Mouse (Mus musculus) cortical plate, adult 2 months (tissue): ENCODE measurements around the gene Umad1. TPM values are rescaled to one million over a fixed set of nuclear protein-coding genes. Genes with fewer than 3 reads are reported as not detected.

ENCODE experiments used
- H3K27ac ChIP-seq: fragments of 200-500 bp; 2 replicates; pipeline ENCODE4 v1.5.1; 2012; ENCODE audit warnings: low read length, control low read depth, inconsistent platforms; ENCODE audit not compliant: insufficient read depth
- H3K4me1 ChIP-seq: fragments of 200-500 bp; 2 replicates; pipeline ENCODE4 v1.6.1; 2011; ENCODE audit warnings: low read length; ENCODE audit not compliant: control insufficient read depth, insufficient read depth
- H3K4me3 ChIP-seq: fragments of 200-500 bp; 2 replicates; pipeline ENCODE4 v1.5.1; 2011; ENCODE audit warnings: mild to moderate bottlenecking, low read length, control low read depth; ENCODE audit not compliant: insufficient read depth
- CTCF ChIP-seq: fragments of 200-500 bp; IDR thresholded peaks from 2 replicates; pipeline ENCODE4 v1.5.1; 2011; ENCODE audit warnings: mild to moderate bottlenecking, control low read depth, low read length; ENCODE audit not compliant: insufficient read depth; ENCODE audit errors: extremely low read depth
- POLR2A ChIP-seq: fragments of 200-500 bp; IDR thresholded peaks from 2 replicates; pipeline ENCODE4 v1.6.1; 2011; ENCODE audit warnings: mild to moderate bottlenecking, low read length, control low read depth; ENCODE audit not compliant: insufficient read depth; ENCODE audit errors: extremely low read depth
- polyA plus RNA-seq: library from polyadenylated mRNA; depleted of rRNA; stranded (reverse); fragments of >200 nt; gene quantifications from 2 replicates; pipeline ENCODE4 v1.2.3, GENCODE M21; 2012

The Umad1 gene
- polyA plus RNA-seq, 1 experiment: 40.2 TPM

- TF ChIP-seq CTCF (no peak), POLR2A (no peak)
- H3K4me1 ChIP-seq: peaks cover 6% of the 10 kb centered on the region; the same call in 1 of the 2 replicates
- H3K4me3 ChIP-seq: no peak overlapping the region
- no peak overlapping the region for H3K27ac ChIP-seq
Measured at GRCm38 (mm10) chr6:8405844-8406243, 146.8 kb downstream of the Umad1 start.

DNA sequence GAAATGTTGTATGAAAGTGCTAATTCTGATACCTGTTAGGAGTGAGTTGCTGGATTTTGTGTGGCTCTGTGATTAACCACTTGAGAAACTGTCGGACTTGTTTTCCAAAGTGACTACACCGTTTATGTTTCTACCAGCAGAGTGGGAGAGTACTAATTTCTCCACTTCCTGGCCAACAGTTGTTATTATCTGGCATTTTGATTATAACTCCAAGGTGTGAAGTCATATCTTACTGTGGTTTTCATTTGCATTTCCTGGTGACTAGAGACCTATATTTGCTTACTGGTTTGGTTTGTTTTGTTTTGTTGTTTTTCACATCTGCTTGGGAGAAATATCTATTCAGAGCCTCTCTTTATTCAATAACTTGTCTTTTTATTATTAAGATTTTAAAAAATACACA, 149.2 kb downstream of the Umad1 start:
- peaks cover 3% of the 10 kb centered on the region; the same call in 1 of the 2 replicates for H3K4me1 ChIP-seq
- H3K4me3 ChIP-seq: no peak overlapping the region
- no peak overlapping the region for H3K27ac ChIP-seq
- TF ChIP-seq CTCF (no peak), POLR2A (no peak)

GRCm38 (mm10) chr6:8409865-8410264, 150.8 kb downstream of the Umad1 start:
- no peak for TF ChIP-seq CTCF
- TF ChIP-seq POLR2A: no peak
- peaks cover 2% of the 10 kb centered on the region; the same call in 1 of the 2 replicates for H3K4me1 ChIP-seq
- no peak overlapping the region for H3K4me3 ChIP-seq
- no peak overlapping the region for H3K27ac ChIP-seq

DNA sequence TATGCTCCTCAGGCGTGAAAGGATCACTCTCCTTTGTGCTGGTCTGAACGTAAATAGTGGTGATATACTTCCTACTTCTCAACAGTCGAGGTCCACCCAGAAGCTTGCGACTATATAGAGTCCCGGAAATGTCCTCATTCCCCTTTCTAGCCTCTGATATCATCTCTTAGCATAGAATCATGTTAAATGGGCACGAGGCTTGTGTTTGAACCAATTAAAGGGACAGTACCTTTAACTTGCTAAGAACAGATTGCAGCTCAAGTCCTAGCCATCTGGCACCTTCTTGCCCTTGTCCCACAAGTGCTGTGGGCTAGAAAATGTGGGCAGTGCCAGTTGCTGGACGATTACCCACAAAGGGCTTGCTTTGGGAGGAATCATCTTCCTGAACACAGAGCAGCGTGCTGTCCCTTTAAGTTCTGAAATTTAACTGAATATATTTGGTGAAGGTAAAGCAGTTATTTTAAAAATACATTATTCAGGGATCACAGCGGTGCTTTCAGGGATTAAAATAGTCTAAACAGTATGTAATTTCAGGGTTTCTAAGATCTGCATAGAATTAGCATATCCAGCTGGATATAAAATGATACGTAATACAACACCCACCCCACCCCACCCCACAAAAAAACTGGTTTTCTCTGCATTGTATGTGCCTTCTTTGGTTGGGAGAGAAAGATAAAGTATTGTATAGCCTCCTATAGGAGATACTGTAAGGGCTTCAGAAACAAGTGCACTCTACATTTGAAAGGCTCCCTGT, 153.9 kb downstream of the Umad1 start:
- no peak for TF ChIP-seq CTCF
- TF ChIP-seq POLR2A: no peak
- H3K4me1 ChIP-seq: peaks cover 2% of the 10 kb centered on the region; the same call in 1 of the 2 replicates
- H3K4me3 ChIP-seq: no peak overlapping the region
- no peak overlapping the region for H3K27ac ChIP-seq

- no peak for TF ChIP-seq CTCF
- no peak for TF ChIP-seq POLR2A
- Histone ChIP-seq H3K4me1 (peaks cover 2% of the 10 kb centered on the region; the same call in 1 of the 2 replicates), H3K4me3 (no peak overlapping the region; the same call in 1 of the 2 replicates), H3K27ac (no peak overlapping the region)
Measured at GRCm38 (mm10) chr6:8414020-8414419, 154.9 kb downstream of the Umad1 start.

GRCm38 (mm10) chr6:8415823-8416222, 156.7 kb downstream of the Umad1 start:
- H3K4me1 ChIP-seq: peaks cover 4% of the 10 kb centered on the region; the same call in 1 of the 2 replicates
- H3K27ac ChIP-seq: no peak overlapping the region
- H3K4me3 ChIP-seq: no peak overlapping the region
- TF ChIP-seq POLR2A (no peak), CTCF (no peak)

DNA sequence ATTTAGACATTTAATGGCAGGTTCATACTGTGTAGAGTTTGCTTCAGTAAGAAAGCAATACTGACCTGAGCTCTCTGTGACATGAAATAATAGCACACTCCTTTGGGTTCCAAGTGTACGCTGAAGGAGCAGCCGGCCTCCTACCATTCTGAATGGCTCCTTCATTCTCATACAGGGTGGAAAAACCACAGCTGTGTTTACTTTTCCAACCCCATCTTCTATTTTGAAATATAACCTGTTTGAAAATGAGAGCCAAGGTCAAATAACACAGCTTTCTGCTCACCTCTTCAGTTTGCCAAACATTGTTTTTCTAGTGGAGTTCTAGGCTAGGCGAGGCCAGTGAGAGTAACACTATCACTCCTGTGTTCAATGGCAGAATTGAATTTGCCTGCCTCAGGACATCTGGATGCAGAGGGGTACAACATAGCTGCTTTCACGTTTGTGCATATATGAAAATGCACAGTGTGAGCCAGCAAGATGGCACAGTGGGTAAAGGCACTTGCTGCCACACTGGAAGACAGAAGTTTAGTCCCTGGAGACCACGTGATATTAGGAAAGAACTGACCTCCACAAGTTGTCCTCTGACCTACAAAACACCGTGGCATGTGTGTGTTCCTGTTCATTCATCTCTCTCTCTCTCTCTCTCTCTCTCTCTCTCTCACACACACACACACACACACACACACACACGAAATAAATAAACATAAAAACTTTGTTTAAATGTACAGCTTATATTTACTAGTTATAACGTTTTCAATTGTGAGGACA, 157.9 kb downstream of the Umad1 start:
- no peak overlapping the region for H3K27ac ChIP-seq
- TF ChIP-seq POLR2A: no peak
- no peak for TF ChIP-seq CTCF
- H3K4me3 ChIP-seq: no peak overlapping the region
- peaks cover 5% of the 10 kb centered on the region; the same call in 1 of the 2 replicates for H3K4me1 ChIP-seq

DNA sequence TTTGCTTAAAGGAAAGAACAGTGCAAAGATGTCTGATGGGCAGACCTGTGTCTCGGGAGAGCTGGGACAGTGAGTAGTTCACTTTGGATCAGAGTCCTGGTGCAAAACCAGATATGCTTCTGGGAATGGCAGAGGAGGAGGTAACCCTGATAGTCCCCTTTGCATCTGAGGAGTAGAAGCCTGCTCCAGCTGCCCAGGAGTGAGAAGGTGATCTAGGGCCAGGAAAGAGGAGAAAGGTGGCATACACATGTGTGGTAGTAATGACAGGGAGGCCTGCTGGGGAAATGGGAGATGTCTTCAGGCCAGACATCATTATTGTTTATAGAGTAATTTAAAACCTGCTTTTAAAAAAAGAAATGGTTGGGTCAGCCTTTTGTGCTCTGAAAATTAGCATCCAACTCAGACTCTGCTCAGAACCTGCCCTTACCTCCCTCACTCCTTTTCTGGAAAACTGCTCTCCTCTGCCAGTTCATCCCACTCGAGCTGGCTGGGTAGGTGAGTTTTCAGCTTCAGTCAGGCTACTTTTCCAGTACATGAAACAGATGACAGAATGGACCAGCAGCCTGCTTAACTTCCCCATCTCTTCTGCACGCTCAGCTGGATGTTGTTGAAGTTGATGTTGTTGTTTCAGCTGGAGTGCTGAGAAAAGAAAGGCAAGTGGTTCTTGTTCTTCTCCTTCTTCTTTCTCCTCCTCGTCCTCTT, 160.5 kb downstream of the Umad1 start:
- Histone ChIP-seq H3K27ac (no peak overlapping the region), H3K4me1 (peaks cover 4% of the 10 kb centered on the region; the same call in 1 of the 2 replicates), H3K4me3 (no peak overlapping the region)
- TF ChIP-seq CTCF: no peak
- TF ChIP-seq POLR2A: no peak

DNA sequence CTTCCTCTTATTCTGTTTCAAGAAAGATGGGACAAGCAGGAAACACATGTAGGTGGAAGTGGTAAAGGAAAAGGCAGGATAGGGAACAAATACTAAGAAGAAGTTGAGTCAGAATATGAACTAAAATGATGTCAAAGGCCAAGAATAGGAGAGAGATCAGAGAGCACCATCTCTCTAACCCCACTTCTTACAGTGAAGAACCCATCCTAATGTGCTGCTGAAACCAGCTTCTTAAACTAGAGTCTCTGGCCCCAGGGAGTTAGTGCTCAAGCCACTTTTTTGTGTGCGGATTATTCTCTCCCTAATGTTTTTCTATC, 161.1 kb downstream of the Umad1 start:
- no peak overlapping the region for H3K4me3 ChIP-seq
- no peak overlapping the region for H3K27ac ChIP-seq
- no peak for TF ChIP-seq CTCF
- TF ChIP-seq POLR2A: no peak
- peaks cover 4% of the 10 kb centered on the region; the same call in 1 of the 2 replicates for H3K4me1 ChIP-seq

- TF ChIP-seq POLR2A: no peak
- no peak for TF ChIP-seq CTCF
- H3K4me1 ChIP-seq: peaks cover 4% of the 10 kb centered on the region; the same call in 1 of the 2 replicates
- H3K27ac ChIP-seq: no peak overlapping the region
- H3K4me3 ChIP-seq: no peak overlapping the region
Measured at GRCm38 (mm10) chr6:8421421-8421820, 162.3 kb downstream of the Umad1 start.
